Mouse (Mus musculus) forebrain, embryonic 14.5 days (tissue): Measurements from ENCODE around the gene Otub2. TPM values are rescaled to one million over a fixed set of nuclear protein-coding genes. Genes with fewer than 3 reads are reported as not detected.

Experiments used
- ATAC-seq: fragments of 200-750 bp; cut with Nextera tagmentation; 2 replicates; pipeline ENCODE4 v1.8.0; 2017; ENCODE audit warnings: mild to moderate bottlenecking, moderate library complexity
- DNase-seq: peaks from one replicate; pipeline ENCODE4 v3.0.0-alpha.2; 2015; ENCODE audit warnings: low spot score
- H3K27ac ChIP-seq: fragments of 300-500 bp; sonication (generic); 2 replicates; pipeline ENCODE4 v1.5.1; 2014; ENCODE audit warnings: low read depth, mild to moderate bottlenecking, control low read depth, low read length, moderate library complexity
- H3K27me3 ChIP-seq: fragments of 300-500 bp; sonication (generic); replicated peaks from 2 replicates; pipeline ENCODE4 v1.6.1; 2014; ENCODE audit warnings: low read length, control low read depth, mixed read lengths; ENCODE audit not compliant: control insufficient read depth, insufficient read depth
- H3K36me3 ChIP-seq: fragments of 300-500 bp; sonication (generic); 2 replicates; pipeline ENCODE4 v1.6.1; 2014; ENCODE audit warnings: low read length, control low read depth; ENCODE audit not compliant: control insufficient read depth, insufficient read depth
- H3K4me1 ChIP-seq: fragments of 300-500 bp; sonication (generic); 2 replicates; pipeline ENCODE4 v1.6.1; 2014; ENCODE audit warnings: antibody characterized with exemption, low read length, control low read depth; ENCODE audit not compliant: control insufficient read depth, insufficient read depth
- H3K4me2 ChIP-seq: fragments of 300-500 bp; sonication (generic); 2 replicates; pipeline ENCODE4 v1.6.1; 2014; ENCODE audit warnings: mild to moderate bottlenecking, control low read depth, low read length
- H3K4me3 ChIP-seq: fragments of 300-500 bp; sonication (generic); 2 replicates; pipeline ENCODE4 v1.5.1; 2014; ENCODE audit warnings: low read depth, low read length, control low read depth
- H3K9ac ChIP-seq: fragments of 300-500 bp; sonication (generic); 2 replicates; pipeline ENCODE4 v1.6.1; 2014; ENCODE audit warnings: mild to moderate bottlenecking, low read length, control low read depth, moderate library complexity
- H3K9me3 ChIP-seq: fragments of 300-500 bp; sonication (generic); replicated peaks from 2 replicates; pipeline ENCODE4 v1.6.1; 2016; ENCODE audit warnings: low read length, control low read depth, mixed read lengths; ENCODE audit not compliant: control insufficient read depth
- WGBS: fragments of 180-500 bp; shearing (Covaris S2); extraction: QIAGEN DNeasy Blood & Tissue Kit; methylation state at CpG from one replicate; pipeline ENCODE4 v1.1.7; 2014; 5-methylcytosine and 5-hydroxymethylcytosine counted together
- polyA plus RNA-seq: library from polyadenylated mRNA; unstranded; fragments of >200 nt; fragmentation: Nextera tagmentation; extraction: Ambion mirVana; gene quantifications from 2 replicates; pipeline ENCODE4 v1.2.1, GENCODE M21; 2014

Otub2 gene
- polyA plus RNA-seq, 1 experiment from 2014 or later: 20.8 TPM

GRCm38 (mm10) chr12:103425016-103425728 lies 36.7 kb downstream of the Otub2 start:
- H3K4me2 ChIP-seq: peak overlapping the region; percentile 86
- no peaks in the 10 kb centered on the region for H3K9me3 ChIP-seq
- no peaks in the 10 kb centered on the region for H3K27me3 ChIP-seq
- H3K4me3 ChIP-seq: peak overlapping the region; percentile 79
- WGBS: 10% methylated on average over 33 of the region's 33 CpGs
- peaks cover 17% of the 10 kb centered on the region for H3K36me3 ChIP-seq
- DNase-seq: no peak
- H3K27ac ChIP-seq: no peak overlapping the region
- H3K9ac ChIP-seq: peak overlapping the region; percentile 81
- peaks cover 18% of the 10 kb centered on the region for H3K4me1 ChIP-seq
- ATAC-seq: no peak

- ATAC-seq (peak; percentile 100), DNase-seq (peak; percentile 99)
- Histone ChIP-seq H3K9me3 (no peaks in the 10 kb centered on the region), H3K27ac (no peak within 1 kb of the TSS), H3K4me3 (peak within 1 kb of the TSS; percentile 79), H3K4me2 (peak within 1 kb of the TSS; percentile 86), H3K4me1 (peaks cover 18% of the 10 kb centered on the region), H3K9ac (peak within 1 kb of the TSS; percentile 81), H3K36me3 (peaks cover 17% of the 10 kb centered on the region), H3K27me3 (no peaks in the 10 kb centered on the region)
- 2% methylated on average over 33 of the region's 33 CpGs for WGBS
Measured at GRCm38 (mm10) chr12:103425729-103426470, 37.4 kb downstream of the Otub2 start, which contains the start of gene Ddx24. Ddx24 (minus strand) TSS chr12:103425830.

GRCm38 (mm10) chr12:103426710-103427109 lies 38.2 kb downstream of the Otub2 start:
- H3K4me3 ChIP-seq: no peak overlapping the region
- no peak overlapping the region for H3K4me2 ChIP-seq
- peaks cover 16% of the 10 kb centered on the region for H3K36me3 ChIP-seq
- peaks cover 13% of the 10 kb centered on the region for H3K4me1 ChIP-seq
- no peak overlapping the region for H3K9ac ChIP-seq
- H3K9me3 ChIP-seq: no peaks in the 10 kb centered on the region
- H3K27me3 ChIP-seq: no peaks in the 10 kb centered on the region
- ATAC-seq: no peak
- H3K27ac ChIP-seq: no peak overlapping the region
- DNase-seq: no peak
- 91% methylated on average over 7 of the region's 7 CpGs for WGBS

- WGBS: 87% methylated on average over 2 of the region's 2 CpGs
- H3K4me2 ChIP-seq: no peak overlapping the region
- no peak overlapping the region for H3K9ac ChIP-seq
- no peaks in the 10 kb centered on the region for H3K36me3 ChIP-seq
- no peak for ATAC-seq
- no peak overlapping the region for H3K4me3 ChIP-seq
- no peaks in the 10 kb centered on the region for H3K9me3 ChIP-seq
- no peaks in the 10 kb centered on the region for H3K27me3 ChIP-seq
- no peaks in the 10 kb centered on the region for H3K4me1 ChIP-seq
- no peak overlapping the region for H3K27ac ChIP-seq
- DNase-seq: no peak
Measured at GRCm38 (mm10) chr12:103433430-103433829, 44.9 kb downstream of the Otub2 start.

GRCm38 (mm10) chr12:103433986-103434731 lies 45.7 kb downstream of the Otub2 start, which contains the start of gene Ifi27:
Ifi27 (plus strand) TSS chr12:103434211.
- no peaks in the 10 kb centered on the region for H3K27me3 ChIP-seq
- no peaks in the 10 kb centered on the region for H3K9me3 ChIP-seq
- no peaks in the 10 kb centered on the region for H3K36me3 ChIP-seq
- DNase-seq: no peak
- WGBS: 79% methylated on average over 8 of the region's 8 CpGs
- no peak within 1 kb of the TSS for H3K4me2 ChIP-seq
- no peak within 1 kb of the TSS for H3K27ac ChIP-seq
- H3K4me1 ChIP-seq: no peaks in the 10 kb centered on the region
- ATAC-seq: no peak
- no peak within 1 kb of the TSS for H3K9ac ChIP-seq
- no peak within 1 kb of the TSS for H3K4me3 ChIP-seq

GRCm38 (mm10) chr12:103434861-103435260 lies 46.4 kb downstream of the Otub2 start:
- Histone ChIP-seq H3K9ac (no peak overlapping the region), H3K9me3 (no peaks in the 10 kb centered on the region), H3K4me2 (no peak overlapping the region), H3K27me3 (no peaks in the 10 kb centered on the region), H3K4me3 (no peak overlapping the region), H3K27ac (no peak overlapping the region), H3K36me3 (no peaks in the 10 kb centered on the region), H3K4me1 (no peaks in the 10 kb centered on the region)
- DNase-seq (no peak), ATAC-seq (no peak)

GRCm38 (mm10) chr12:103437601-103438000 lies 49.1 kb downstream of the Otub2 start:
- Histone ChIP-seq H3K4me3 (no peak overlapping the region), H3K9me3 (no peaks in the 10 kb centered on the region), H3K4me2 (no peak overlapping the region), H3K9ac (no peak overlapping the region), H3K36me3 (no peaks in the 10 kb centered on the region), H3K27ac (no peak overlapping the region), H3K4me1 (no peaks in the 10 kb centered on the region), H3K27me3 (no peaks in the 10 kb centered on the region)
- ATAC-seq (no peak), DNase-seq (no peak)
- 82% methylated on average over 1 of the region's 1 CpGs for WGBS

GRCm38 (mm10) chr12:103443524-103443923 lies 55.0 kb downstream of the Otub2 start, which contains the start of gene Ifi27l2a:
Ifi27l2a (minus strand) TSS chr12:103443680.
- Histone ChIP-seq H3K9ac (no peak within 1 kb of the TSS), H3K4me2 (no peak within 1 kb of the TSS), H3K27me3 (no peaks in the 10 kb centered on the region), H3K36me3 (no peaks in the 10 kb centered on the region), H3K4me1 (no peaks in the 10 kb centered on the region), H3K9me3 (no peaks in the 10 kb centered on the region), H3K27ac (no peak within 1 kb of the TSS), H3K4me3 (no peak within 1 kb of the TSS)
- no peak for DNase-seq
- 58% methylated on average over 3 of the region's 3 CpGs for WGBS
- ATAC-seq: no peak
